Mouse (Mus musculus) kidney, adult 2 months (tissue): ENCODE results near the gene Nipsnap2.

Source experiments
- CTCF ChIP-seq: fragments of 200-500 bp; conservative IDR thresholded peaks from 2 replicates; pipeline ENCODE4 v1.5.1; 2011; ENCODE audit warnings: low read depth, mild to moderate bottlenecking, control low read depth, low read length, moderate library complexity, mixed read lengths; ENCODE audit not compliant: insufficient read depth, insufficient read length
- POLR2A ChIP-seq: fragments of 200-500 bp; IDR thresholded peaks from one replicate; pipeline ENCODE4 v1.6.1; 2011; ENCODE audit warnings: low read depth, low read length, control low read depth

DNA sequence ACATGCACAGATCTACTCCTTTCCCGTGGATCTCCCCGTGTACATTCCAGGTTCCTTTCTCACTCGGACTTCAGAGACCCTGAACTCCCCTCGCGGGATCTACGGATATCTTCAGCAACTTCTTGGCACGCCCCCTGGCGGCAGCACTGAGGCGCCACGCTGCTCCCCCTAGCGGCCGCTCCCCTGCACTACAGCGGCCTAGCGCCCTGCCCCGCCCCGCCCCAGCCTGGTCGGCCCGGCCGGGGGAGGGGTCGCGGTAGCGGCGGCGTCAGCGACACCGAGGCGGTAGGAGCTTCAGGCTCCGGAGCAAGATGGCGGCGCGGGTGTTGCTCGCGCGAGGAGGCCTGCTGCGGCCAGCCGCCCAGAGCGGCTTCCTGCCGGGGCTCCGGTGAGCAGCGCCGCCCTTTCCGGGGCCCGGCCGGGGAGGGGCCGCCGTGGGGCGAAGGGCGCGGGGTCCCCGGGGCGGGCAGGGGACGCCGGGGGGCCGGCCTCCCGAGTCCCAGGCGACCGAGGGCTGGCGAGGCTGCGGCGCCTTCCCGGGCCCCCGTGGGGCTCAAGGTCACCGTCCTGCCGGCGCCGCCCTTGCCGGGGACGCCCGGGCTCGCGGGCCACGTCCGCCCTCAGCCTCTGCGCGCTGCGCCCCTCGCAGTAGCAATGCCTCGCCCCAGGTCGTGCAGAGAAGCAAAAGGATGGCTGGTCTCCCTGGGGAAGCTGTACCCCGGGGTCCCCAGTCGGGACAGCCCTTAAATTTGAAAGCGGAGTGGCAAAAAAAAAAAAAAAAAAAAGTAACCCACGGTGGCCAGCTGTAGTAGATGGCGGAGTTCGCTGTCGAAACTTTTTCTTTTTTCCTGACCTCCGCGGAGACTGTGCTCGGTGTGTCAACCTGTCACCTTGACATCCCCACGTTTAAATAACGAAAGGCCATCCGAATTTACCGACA, at the start of gene Nipsnap2:
- peak; percentile 99 for TF ChIP-seq CTCF
- peak; percentile 64 for TF ChIP-seq POLR2A
